Mouse (Mus musculus): ENCODE measurements around the gene Oxa1l.

- TF ChIP-seq CHD2 (IDR thresholded peaks at IDR 0.05; ENCODE audit: low read length) (no peak), POLR2A (IDR thresholded peaks at IDR 0.05; ENCODE audit: control insufficient read depth in 1 of 2, insufficient read depth in 1 of 2, low read depth in 1 of 2, low read length in 2 of 2, poor library complexity in 1 of 2) (no peak), CTCF (IDR thresholded peaks at IDR 0.05 in 2 of 3, conservative IDR thresholded peaks at IDR 0.05 in 1 of 3; ENCODE audit: control insufficient read depth in 1 of 3, insufficient read depth in 1 of 3, low read depth in 2 of 3, low read length in 3 of 3, poor library complexity in 1 of 3, severe bottlenecking in 1 of 3) (no peak), GABPA (IDR thresholded peaks at IDR 0.05; ENCODE audit: low read depth, low read length) (no peak), USF1 (IDR thresholded peaks at IDR 0.05; ENCODE audit: low read depth, low read length) (no peak), ZC3H11A (IDR thresholded peaks at IDR 0.05; ENCODE audit: low read depth, low read length) (no peak), E2F4 (IDR thresholded peaks at IDR 0.05; ENCODE audit: borderline replicate concordance, low read depth, low read length) (no peak), MXI1 (IDR thresholded peaks at IDR 0.05; ENCODE audit: low read depth, low read length) (no peak), MAX (IDR thresholded peaks at IDR 0.05; ENCODE audit: low read length) (no peak), ZKSCAN1 (IDR thresholded peaks at IDR 0.05; ENCODE audit: low read depth, low read length) (no peak), HCFC1 (IDR thresholded peaks at IDR 0.05; ENCODE audit: low read depth, low read length) (no peak)
These were observed 37.4 kb downstream of the Oxa1l start for GRCm38 (mm10) chr14:54397872-54398527.
